Mouse (Mus musculus) heart, postnatal 10 days (tissue): ENCODE measurements around the gene Amt. TPM values are rescaled to one million over a fixed set of nuclear protein-coding genes. Genes with fewer than 3 reads are reported as not detected.
"Not testable (repeated sequence)": the region's sequence is repeated elsewhere in the genome, so short reads cannot be mapped to it uniquely, and the experiment has no call there.

Experiments
- DNase-seq, 2 experiments: peaks; one replicate each; pipeline ENCODE4 v3.0.0; 2021
- intact Hi-C: fragments of 180-260 bp; cut with DNase I; formaldehyde crosslinking; loops from one replicate; pipeline ENCODE4 v1.15.1; 2025
- total RNA-seq, 2 experiments: library from RNA; stranded (reverse); gene quantifications; 2 replicates each; pipeline ENCODE4 v1.2.3; 2021

The Amt gene
- total RNA-seq: 1 to 10 TPM; 5.2 to 6.9 TPM

DNA sequence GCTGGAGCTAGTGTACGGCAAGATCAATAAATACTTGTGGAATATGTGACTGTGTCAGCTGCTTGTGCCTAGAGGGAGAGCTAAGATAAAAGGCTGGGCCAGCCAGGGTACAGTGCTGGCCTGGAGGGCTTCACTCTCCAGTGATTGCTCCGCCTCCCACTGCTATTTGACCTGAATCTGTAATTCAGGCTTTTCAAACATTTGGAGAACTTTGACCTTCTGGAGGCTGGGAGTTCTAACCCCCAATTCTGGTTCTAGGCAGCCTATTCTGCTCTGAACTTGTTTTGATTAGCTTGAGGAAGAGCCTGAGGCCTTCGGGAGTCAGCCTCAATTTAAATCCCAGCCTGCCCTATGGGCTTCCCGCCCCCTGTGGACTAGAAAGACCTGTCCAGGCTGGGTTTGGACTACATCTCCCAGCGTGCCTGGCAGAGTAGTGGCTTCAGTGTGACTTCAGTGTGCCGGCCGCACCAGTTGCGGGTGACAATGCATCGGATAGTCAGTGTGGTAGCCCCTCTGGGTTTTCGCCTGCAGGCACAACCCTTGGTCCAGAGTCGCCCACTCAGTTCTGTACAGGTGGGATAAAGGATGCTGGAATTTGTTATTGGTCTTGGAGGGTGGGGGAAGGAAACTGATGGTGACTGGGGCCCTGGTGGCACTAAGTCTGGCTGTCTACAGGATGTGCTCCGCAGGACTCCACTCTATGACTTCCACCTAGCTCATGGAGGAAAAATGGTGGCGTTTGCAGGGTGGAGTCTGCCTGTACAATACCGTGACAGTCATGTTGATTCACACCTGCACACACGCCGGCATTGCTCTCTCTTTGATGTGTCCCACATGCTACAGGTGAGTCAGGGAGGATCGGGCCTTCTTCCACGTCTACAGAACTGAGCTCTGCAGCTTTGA is at the start of gene Amt:
Amt (plus strand) TSS at position 401 of the 903 bp plus-strand sequence.
- no peak for DNase-seq
- intact Hi-C loops: no loop called here

DNA sequence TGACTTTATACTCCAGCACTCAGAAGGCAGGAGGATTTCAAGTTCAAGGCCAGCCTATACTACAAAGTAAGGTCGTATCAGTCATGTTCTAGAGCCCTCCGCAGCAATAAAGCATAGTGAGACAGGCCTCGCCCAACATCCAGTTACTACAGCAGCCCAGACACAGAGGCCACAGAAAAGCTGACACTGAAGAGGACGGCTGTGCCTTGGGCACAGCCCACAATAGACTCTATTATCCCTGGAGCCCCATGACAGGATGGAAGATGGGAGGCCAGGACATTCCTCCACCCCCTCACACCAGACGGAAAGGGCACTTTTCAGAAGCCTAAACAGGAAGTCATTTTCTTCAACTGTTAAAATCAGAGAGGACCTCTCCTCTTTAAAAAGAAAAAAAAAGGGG is 47.7 kb upstream of the Amt start:
- intact Hi-C loops: no loop called here
- DNase-seq: no peak

DNA sequence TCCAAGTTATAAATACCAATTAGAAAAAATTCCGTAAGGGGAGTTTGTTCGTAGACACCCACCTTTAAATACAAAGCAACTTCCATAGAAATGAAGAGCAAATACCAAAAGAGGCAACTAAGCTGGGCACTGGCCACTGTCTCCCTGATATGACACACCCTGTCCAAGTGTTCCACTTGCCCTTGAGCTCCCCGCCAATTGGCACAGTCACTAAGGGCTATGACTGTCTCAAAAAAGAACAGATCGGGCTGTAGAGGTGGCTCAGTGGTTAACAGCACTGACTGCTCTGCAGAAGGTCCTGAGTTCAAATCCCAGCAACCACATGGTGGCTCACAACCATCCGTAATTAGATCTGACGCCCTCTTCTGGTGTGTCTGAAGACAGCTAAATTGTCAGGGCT is 44.8 kb upstream of the Amt start:
- intact Hi-C loops: no loop called here
- peak; percentile 81 for DNase-seq

- no peak for DNase-seq
- intact Hi-C loops: no loop called here
Observed at GRCm38 (mm10) chr9:108252766-108253165, 43.9 kb upstream of the Amt start.

- intact Hi-C loops: loop anchor here (5.0 kb wide), 1 partner anchor 58 kb away; no protein-coding TSS in a partner anchor
Observed at GRCm38 (mm10) chr9:108260526-108260925, 36.1 kb upstream of the Amt start.

DNA sequence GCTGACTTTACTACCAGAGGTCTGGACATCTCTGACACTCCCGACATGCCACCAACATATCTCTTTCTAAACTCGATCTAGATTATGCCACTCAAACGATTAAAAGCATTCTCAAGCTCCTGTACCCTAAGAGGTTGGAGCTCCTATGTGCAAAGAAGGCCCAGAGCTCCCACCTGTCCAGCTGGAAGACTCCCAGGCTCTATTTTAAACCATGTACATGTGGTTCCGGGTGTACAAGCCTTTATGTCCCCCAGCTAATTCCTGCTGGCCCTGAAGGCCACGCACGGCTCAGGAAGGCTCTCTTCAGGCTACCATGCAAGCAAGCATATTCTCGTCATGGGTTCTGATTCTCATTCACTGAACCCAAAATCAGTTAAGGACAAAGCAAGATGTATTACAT is 34.8 kb upstream of the Amt start:
- peak; percentile 49 to 51 for DNase-seq
- intact Hi-C loops: loop anchor here (5.0 kb wide), 1 partner anchor 60 kb away; no protein-coding TSS in a partner anchor

More at GRCm38 (mm10) chr9:108260526-108260925, 36.1 kb upstream of the Amt start:
- DNase-seq: no peak

- intact Hi-C loops: loop anchor here (5.0 kb wide), 1 partner anchor 60 kb away; no protein-coding TSS in a partner anchor
- peak; percentile 59 to 67 for DNase-seq
Observed at GRCm38 (mm10) chr9:108262494-108263049, 34.1 kb upstream of the Amt start.

- intact Hi-C loops: loop anchor here (5.0 kb wide), 1 partner anchor 61 kb away; no protein-coding TSS in a partner anchor
- DNase-seq: peak in 1 of 2 experiments; percentile 53
Observed at GRCm38 (mm10) chr9:108263131-108263681, 33.4 kb upstream of the Amt start.

DNA sequence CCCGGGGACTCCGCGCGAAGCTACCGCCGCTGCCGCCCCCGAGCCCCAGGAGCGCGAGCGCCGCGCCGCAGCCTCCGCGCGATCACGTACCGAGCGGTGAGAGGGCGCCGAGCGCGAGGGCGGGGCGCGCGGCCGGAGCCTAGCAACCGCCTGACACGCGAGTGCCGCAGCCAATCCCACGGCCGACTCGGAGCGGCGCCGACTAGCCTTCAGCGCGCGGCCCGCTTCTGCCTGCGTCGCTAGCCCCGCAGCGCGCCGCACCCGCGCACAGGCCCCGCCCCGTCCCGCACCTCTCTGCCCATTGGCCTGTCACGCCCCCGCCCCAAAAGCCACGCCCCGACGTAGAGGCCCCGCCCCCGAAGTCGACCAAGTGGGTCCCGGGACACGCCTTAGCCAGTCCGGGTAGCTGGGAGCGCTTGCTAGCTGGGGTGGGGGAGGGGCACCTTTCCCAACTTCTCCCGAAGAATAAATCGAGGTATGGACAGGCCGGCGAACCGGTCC is 32.9 kb upstream of the Amt start, which contains the start of gene Dag1:
Dag1 (minus strand) TSS at position 269 of the 501 bp plus-strand sequence.
- peak; percentile 100 for DNase-seq
- intact Hi-C loops: loop anchor here (5.0 kb wide), 1 partner anchor 61 kb away; no protein-coding TSS in a partner anchor

GRCm38 (mm10) chr9:108264191-108264921 is 32.3 kb upstream of the Amt start:
- peak; percentile 84 for DNase-seq
- intact Hi-C loops: loop anchor here (5.0 kb wide), 1 partner anchor 62 kb away; no protein-coding TSS in a partner anchor

DNA sequence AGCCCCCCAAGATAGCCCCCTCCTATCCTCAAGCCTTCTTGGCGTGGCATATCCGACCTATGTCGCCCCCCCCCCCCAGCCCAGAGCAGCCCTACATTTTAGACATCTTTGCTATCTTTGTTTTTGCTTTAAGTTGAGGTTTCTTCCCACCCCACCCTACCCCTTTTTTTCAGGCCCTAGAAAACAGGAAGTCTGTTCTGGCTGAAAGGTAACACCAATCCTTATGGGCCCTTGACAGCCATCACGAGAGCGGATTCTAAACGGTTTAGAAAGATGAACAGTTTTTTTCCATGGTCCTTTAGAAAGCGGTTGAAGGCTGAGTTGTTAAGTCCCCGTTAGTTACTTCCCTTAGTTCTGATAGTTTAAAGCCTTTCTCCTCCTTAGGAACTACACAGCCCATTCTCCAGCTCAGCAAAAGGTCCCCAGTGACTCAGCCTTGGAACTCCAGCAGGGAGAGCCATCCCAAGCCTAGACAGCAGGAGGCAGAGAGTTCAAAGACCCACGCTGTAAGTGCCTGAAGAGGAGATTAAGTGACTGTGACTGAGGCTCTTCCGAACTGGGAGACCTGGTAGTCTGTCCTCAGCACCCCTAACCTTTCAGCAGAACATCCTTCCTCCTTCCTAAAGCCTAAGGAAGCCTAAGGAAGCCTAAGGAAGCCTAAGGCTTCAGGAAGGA is 30.3 kb upstream of the Amt start:
- intact Hi-C loops: no loop called here
- DNase-seq: no peak

DNA sequence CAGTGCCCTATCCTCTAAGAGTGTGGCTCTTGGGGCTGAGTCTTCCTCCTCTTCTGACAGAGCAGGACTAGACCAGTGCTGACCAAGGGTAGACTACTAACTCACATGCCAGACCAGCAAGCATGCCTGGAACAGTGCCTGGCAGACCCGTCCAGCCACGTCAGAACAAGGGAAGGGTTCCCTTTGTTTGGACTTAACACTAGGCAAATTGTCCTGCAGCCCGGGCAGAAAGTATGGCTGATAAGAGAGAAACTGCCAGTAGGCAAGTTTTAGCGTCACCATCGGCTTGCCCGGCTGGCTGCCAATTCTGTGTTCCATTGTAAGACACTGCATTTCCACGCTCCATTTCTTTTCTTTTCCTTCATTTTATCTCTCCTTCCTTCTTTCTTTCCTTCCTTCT is 29.0 kb upstream of the Amt start:
- DNase-seq: peak; percentile 76 to 83
- intact Hi-C loops: no loop called here

GRCm38 (mm10) chr9:108268701-108269100 is 28.0 kb upstream of the Amt start:
- peak; percentile 57 to 59 for DNase-seq

GRCm38 (mm10) chr9:108271941-108272340 is 24.7 kb upstream of the Amt start:
- no peak for DNase-seq
- intact Hi-C loops: no loop called here

More at GRCm38 (mm10) chr9:108268701-108269100, 28.0 kb upstream of the Amt start:
- intact Hi-C loops: not testable (repeated sequence)

DNA sequence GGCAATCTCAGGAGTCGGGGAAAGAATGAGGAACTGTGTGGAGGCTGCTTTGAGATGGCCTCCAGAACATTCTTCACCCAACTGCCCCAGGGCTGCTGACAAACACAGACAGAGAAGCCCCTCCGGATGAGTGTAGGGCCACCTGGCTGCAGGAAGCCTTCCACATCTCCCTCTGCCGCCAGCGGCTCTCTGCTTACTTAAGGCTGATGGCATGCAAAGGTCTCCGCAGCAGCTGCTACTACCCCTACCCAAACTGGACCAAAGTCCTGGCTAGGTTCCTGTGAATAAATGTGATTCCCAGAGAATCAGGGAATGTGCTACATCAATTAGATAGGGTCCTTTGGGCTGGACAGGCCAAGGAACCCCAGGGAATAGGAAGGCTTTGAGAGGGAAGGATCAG is 24.0 kb upstream of the Amt start:
- intact Hi-C loops: no loop called here
- no peak for DNase-seq

GRCm38 (mm10) chr9:108273485-108273884 is 23.2 kb upstream of the Amt start:
- no peak for DNase-seq
- intact Hi-C loops: no loop called here

DNA sequence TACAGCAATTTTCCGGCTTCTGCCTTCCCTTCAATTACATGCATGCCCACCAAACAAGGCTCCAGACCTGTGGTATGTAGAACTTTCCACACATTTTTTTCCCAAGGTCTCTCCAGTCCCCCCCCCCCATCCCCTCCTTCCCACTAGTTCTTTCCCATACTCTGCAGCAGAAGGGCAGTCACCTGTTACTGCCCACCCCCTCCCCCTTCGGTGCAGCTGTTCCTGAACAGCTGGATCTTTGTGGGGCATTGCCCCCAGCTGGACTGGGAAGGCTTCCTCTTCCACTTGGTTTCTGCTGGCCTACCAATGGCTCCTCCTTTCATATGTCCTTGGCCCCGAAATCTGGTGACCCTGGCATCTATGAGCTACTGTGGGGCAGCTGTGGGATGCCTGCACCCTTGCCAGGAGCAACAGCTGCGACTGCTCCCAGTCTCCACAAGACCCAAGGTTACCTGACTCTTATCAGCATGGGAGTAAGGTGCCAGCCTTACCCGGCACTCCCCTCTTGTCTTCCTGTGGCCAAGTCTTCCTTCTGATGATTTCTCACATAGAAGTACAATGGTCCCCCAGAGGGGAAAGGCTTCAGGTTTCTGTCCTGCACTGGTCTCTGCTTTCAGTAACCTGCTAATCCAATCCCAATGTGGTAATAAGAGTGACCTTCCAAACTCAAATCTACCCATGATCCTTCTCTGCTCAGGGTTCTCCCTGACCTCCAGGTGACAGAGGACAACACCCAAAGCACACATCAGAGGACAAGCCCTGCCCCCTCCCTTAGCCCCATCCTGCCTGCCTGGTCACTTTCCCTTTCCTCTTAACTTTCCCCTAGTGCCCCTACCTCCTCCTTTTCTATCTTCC is 21.9 kb upstream of the Amt start:
- intact Hi-C loops: no loop called here
- no peak for DNase-seq

GRCm38 (mm10) chr9:108275331-108275659 is 21.4 kb upstream of the Amt start:
- intact Hi-C loops: no loop called here
- no peak for DNase-seq
